Mouse (Mus musculus): Measurements from ENCODE around the gene Catsperz.

The Catsperz gene

GRCm38 (mm10) chr19:6925307-6925573, at the start of gene Catsperz:
Gene Catsperz, minus strand, starts transcription at chr19:6925380.
- DNase-seq (ENCODE audit: low spot score), result no peak

- DNase-seq (ENCODE audit: low spot score), result no peak
These were observed 49.3 kb upstream of the Catsperz start, which contains the start of gene Ppp1r14b for GRCm38 (mm10) chr19:6974211-6975205. Gene Ppp1r14b, plus strand, starts transcription at chr19:6974968.

- no peak for DNase-seq (ENCODE audit: low spot score)
These were observed 48.5 kb upstream of the Catsperz start for GRCm38 (mm10) chr19:6973581-6974190.

- no peak for DNase-seq (ENCODE audit: low spot score)
These were observed 47.2 kb upstream of the Catsperz start for GRCm38 (mm10) chr19:6972247-6972917.

GRCm38 (mm10) chr19:6971644-6972043, 46.5 kb upstream of the Catsperz start:
- no peak for DNase-seq (ENCODE audit: low spot score)

GRCm38 (mm10) chr19:6970460-6971085, 45.4 kb upstream of the Catsperz start:
- no peak for DNase-seq (ENCODE audit: low spot score)

- no peak for DNase-seq (ENCODE audit: low spot score)
These were observed 44.6 kb upstream of the Catsperz start for GRCm38 (mm10) chr19:6969665-6970381.

GRCm38 (mm10) chr19:6969291-6969664, 44.1 kb upstream of the Catsperz start:
- DNase-seq (ENCODE audit: low spot score), result no peak

GRCm38 (mm10) chr19:6968491-6969271, 43.5 kb upstream of the Catsperz start:
- DNase-seq (ENCODE audit: low spot score), result no peak

- no peak for DNase-seq (ENCODE audit: low spot score)
These were observed 31.3 kb upstream of the Catsperz start for GRCm38 (mm10) chr19:6956461-6956860.

GRCm38 (mm10) chr19:6955424-6955823, 30.2 kb upstream of the Catsperz start:
- DNase-seq (ENCODE audit: low spot score), result no peak

- no peak for DNase-seq (ENCODE audit: low spot score)
These were observed 28.9 kb upstream of the Catsperz start for GRCm38 (mm10) chr19:6954046-6954445.

GRCm38 (mm10) chr19:6952712-6953037, 27.5 kb upstream of the Catsperz start:
- DNase-seq (ENCODE audit: low spot score), result no peak

- peak; percentile 60 for DNase-seq (ENCODE audit: low spot score)
These were observed 27.0 kb upstream of the Catsperz start for GRCm38 (mm10) chr19:6951994-6952711.

GRCm38 (mm10) chr19:6951381-6951968, 26.3 kb upstream of the Catsperz start:
- DNase-seq (ENCODE audit: low spot score), result peak; percentile 70

- DNase-seq (ENCODE audit: low spot score), result peak; percentile 52
These were observed 25.5 kb upstream of the Catsperz start for GRCm38 (mm10) chr19:6950613-6951153.

- no peak for DNase-seq (ENCODE audit: low spot score)
These were observed 24.8 kb upstream of the Catsperz start for GRCm38 (mm10) chr19:6949951-6950350.

GRCm38 (mm10) chr19:6949532-6949931, 24.4 kb upstream of the Catsperz start:
- no peak for DNase-seq (ENCODE audit: low spot score)

GRCm38 (mm10) chr19:6948186-6948585, 23.0 kb upstream of the Catsperz start:
- DNase-seq (ENCODE audit: low spot score), result no peak

- no peak for DNase-seq (ENCODE audit: low spot score)
These were observed 22.6 kb upstream of the Catsperz start for GRCm38 (mm10) chr19:6947742-6948141.

All from ovary, postnatal 10 days (tissue).